ENCODE assay signal across 7 mouse cellular contexts in the genomic region with DNA sequence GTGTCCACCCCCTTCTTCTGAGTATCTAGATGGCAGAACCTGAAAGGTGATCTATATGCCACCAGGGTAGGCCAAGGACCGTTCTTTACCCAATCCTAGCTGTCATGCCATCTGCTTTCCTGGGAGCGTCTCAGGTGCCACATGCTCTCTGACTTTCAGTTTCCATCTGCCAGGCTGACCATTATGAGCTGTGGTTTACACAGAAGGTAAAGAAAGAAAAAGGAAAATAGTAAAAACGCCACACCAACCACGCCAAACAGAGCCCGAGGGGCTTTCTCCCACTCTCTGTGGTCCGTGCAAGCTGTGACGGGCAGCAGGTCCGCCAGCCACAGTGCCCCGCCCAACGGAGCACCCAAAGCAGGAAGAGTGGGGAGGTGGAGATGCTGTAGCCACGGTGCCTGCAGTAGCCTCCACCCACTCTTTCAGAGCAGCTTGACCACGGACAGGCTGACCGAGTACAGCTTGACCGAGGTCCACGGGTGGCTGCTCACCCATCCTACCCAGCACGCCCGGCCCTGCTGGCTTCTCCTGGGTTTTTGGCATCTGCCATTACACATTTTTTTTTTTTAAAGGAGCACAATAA. TPM values are rescaled to one million over a fixed set of nuclear protein-coding genes. Genes with fewer than 3 reads are reported as not detected.
DNase-seq lines count a peak whose midpoint lies in the region; ATAC-seq and TF ChIP-seq lines count a peak whose summit lies in the region.

No protein-coding gene starts in this region.

- 9% methylated on average over 17 of the region's 17 CpGs for WGBS in cerebellum, adult 2 months
- 14% methylated on average over 17 of the region's 17 CpGs for WGBS in macrophage (ENCODE audit: missing documents)

- peak; percentile 35 for ATAC-seq in inflammation-experienced regulatory T-cells, adult 6 months

- peak overlapping the region; percentile 94 for H3K27ac ChIP-seq in cerebellum, adult 2 months (ENCODE audit: insufficient read depth, low read length)
- peak overlapping the region; percentile 95 for H3K27ac ChIP-seq in macrophage

- peak; percentile 42; the same call in 1 of the 2 replicates for TF ChIP-seq POLR2A in cerebellum, adult 2 months (IDR thresholded peaks at IDR 0.05; ENCODE audit: borderline replicate concordance, insufficient read depth, low read length)

- H3K36me3 ChIP-seq in macrophage (ENCODE audit: inconsistent target), result no peaks in the 10 kb centered on the region

- H3K79me2 ChIP-seq in macrophage (ENCODE audit: inconsistent target), result no peaks in the 10 kb centered on the region

- peak; percentile 62 for DNase-seq in ovary, postnatal 36 days (ENCODE audit: low spot score)
- no peak for DNase-seq in ovary, postnatal 14 days (ENCODE audit: low spot score)
- peak; percentile 74 to 83 for DNase-seq in cerebellum, adult 2 months
- DNase-seq in right cerebral cortex, postnatal 10 days (ENCODE audit: low spot score in 2 of 2), result no peak
- no peak for DNase-seq in adrenal gland, postnatal 14 days

- peak overlapping the region; percentile 45 for H3K4me3 ChIP-seq in cerebellum, adult 2 months (replicated peaks; ENCODE audit: insufficient read depth, low read depth, low read length)
- H3K4me3 ChIP-seq in macrophage (ENCODE audit: inconsistent target), result peak overlapping the region; percentile 37

- H3K4me1 ChIP-seq in cerebellum, adult 2 months (ENCODE audit: control insufficient read depth, insufficient read depth, low read length), result peaks cover 34% of the 10 kb centered on the region

- TF ChIP-seq CTCF in cerebellum, adult 2 months (IDR thresholded peaks at IDR 0.05; ENCODE audit: borderline replicate concordance, insufficient read depth, low read depth, low read length), result no peak

- no peaks in the 10 kb centered on the region for H3K27me3 ChIP-seq in cerebellum, adult 2 months (ENCODE audit: control insufficient read depth, insufficient read depth, low read length)

RNA-seq across cellular contexts. Expression of gene Nfkbia, which starts 27.0 kb away (rescaled TPM):
- polyA plus RNA-seq in cerebellum, adult 2 months (2012; rRNA removed), result 39.1 and 45.7 TPM in 2 replicates
- 100 to 1,000 TPM; 545 to 574 (median 562) TPM for polyA plus RNA-seq in inflammation-experienced regulatory T-cells, adult 6 months (2017; shearing (Covaris generic))
- 1,000 to 10,000 TPM in 13 of 26 experiments, 100 to 1,000 TPM in 11, 10 to 100 TPM in 2; 42.1 to 2,520 (median 1,089) TPM for total RNA-seq in macrophage (2018; cell fraction: chromatin; rRNA removed)
- 1,000 to 10,000 TPM in 14 of 26 experiments, 100 to 1,000 TPM in 10, 10 to 100 TPM in 2; 49.8 to 3,343 (median 1,043) TPM for total RNA-seq in macrophage (2018; cell fraction: cytosol; rRNA removed)
- total RNA-seq in macrophage (2018; cell fraction: nucleus; rRNA removed), result 1,000 to 10,000 TPM in 19 of 26 experiments, 100 to 1,000 TPM in 6, 10 to 100 TPM in 1; 39.2 to 3,429 (median 1,688) TPM
- polyA plus RNA-seq in macrophage (2018), result 33.4 to 92.7 TPM (median 64.6 TPM) in 3 replicates
- 95.5 and 107 TPM in 2 replicates for total RNA-seq in adrenal gland, postnatal 14 days (2021)

Comparison
In these comparisons a context has a peak if more than half of its experiments do, and no peak if none do; other contexts are left out.
1. DNase-seq: peak in ovary, postnatal 36 days (single experiment) and cerebellum, adult 2 months (2 of 2); none in ovary, postnatal 14 days (single experiment), right cerebral cortex, postnatal 10 days (0 of 2) and adrenal gland, postnatal 14 days (single experiment).